Mouse (Mus musculus): ENCODE data around the gene Nfyc.

DNA sequence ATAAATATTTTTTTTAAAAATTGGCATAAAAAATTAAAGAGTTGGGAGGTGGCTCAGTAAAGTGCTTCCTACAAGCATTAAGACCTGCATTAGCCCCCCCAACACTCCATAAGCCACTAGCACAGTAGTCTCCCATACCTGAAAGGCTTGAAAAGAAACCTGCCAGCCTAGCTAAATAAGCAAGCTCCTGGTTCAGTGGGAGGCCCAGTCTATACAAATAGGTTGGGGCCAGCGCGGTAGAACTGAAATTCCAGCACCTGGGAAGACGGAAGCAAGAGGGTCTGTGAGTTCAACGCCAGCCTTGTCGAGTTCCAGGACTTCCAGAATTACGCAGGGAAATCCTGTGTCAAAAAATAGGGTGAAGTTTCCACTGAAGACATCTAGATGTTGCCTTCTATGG lies 5.0 kb downstream of the Nfyc start:
- no peak for TF ChIP-seq TAL1 (IDR thresholded peaks at IDR 0.05; ENCODE audit: low read length)
- no peak for TF ChIP-seq GATA1 (IDR thresholded peaks at IDR 0.05; ENCODE audit: low read length)
